Comparison of ENCODE assay signal across 17 mouse cellular contexts in genomic region chr8:64735161-64735560, GRCm38 (mm10). TPM values are rescaled to one million over a fixed set of nuclear protein-coding genes. Genes with fewer than 3 reads are reported as not detected.
DNase-seq lines count a peak whose midpoint lies in the region; ATAC-seq and TF ChIP-seq lines count a peak whose summit lies in the region.
"Had no signal": no experiment of that assay in that cellular context is flagged by ENCODE, and none has a peak within 500 bp of the region (broad histone marks: within the 10 kb centered on the region; RNA-seq: fewer than 3 reads in every experiment).

No protein-coding gene starts in this region.

- no peaks in the 10 kb centered on the region for H3K9me3 ChIP-seq in neural tube, embryonic 13.5 days
- no peaks in the 10 kb centered on the region for H3K9me3 ChIP-seq in neural tube, embryonic 15.5 days (replicated peaks)
- no peaks in the 10 kb centered on the region for H3K9me3 ChIP-seq in hindbrain, embryonic 13.5 days
- H3K9me3 ChIP-seq in midbrain, embryonic 15.5 days, result no peaks in the 10 kb centered on the region
- no peaks in the 10 kb centered on the region for H3K9me3 ChIP-seq in kidney, embryonic 14.5 days (ENCODE audit: control insufficient read depth, low read length)
- H3K9me3 ChIP-seq: heart, embryonic 12.5 days had no signal

- WGBS in heart, adult 2 months, result 76% methylated on average over 8 of the region's 8 CpGs
- WGBS in neural tube, embryonic 13.5 days, result 91% methylated on average over 8 of the region's 8 CpGs
- WGBS in neural tube, embryonic 15.5 days, result 91% methylated on average over 8 of the region's 8 CpGs
- WGBS in hindbrain, embryonic 13.5 days, result 88% methylated on average over 8 of the region's 8 CpGs
- WGBS in midbrain, embryonic 15.5 days, result 89% methylated on average over 8 of the region's 8 CpGs
- 90% methylated on average over 8 of the region's 8 CpGs for WGBS in kidney, embryonic 14.5 days

- ATAC-seq in neural tube, embryonic 13.5 days (ENCODE audit: low read depth), result no peak
- ATAC-seq in neural tube, embryonic 15.5 days (ENCODE audit: low FRiP score), result no peak
- ATAC-seq in hindbrain, embryonic 13.5 days (ENCODE audit: low FRiP score), result no peak
- ATAC-seq in midbrain, embryonic 15.5 days (replicated peaks), result no peak
- ATAC-seq in kidney, embryonic 14.5 days (ENCODE audit: low FRiP score, low TSS enrichment), result no peak
- ATAC-seq: activated CD4-positive, CD25-positive, alpha-beta regulatory T cell, adult 4 months had no signal

- H3K36me3 ChIP-seq in heart, adult 2 months (ENCODE audit: control insufficient read depth, insufficient read depth, low read length), result no peaks in the 10 kb centered on the region; the same call in 1 of the 2 replicates
- H3K36me3 ChIP-seq in neural tube, embryonic 13.5 days, result peaks cover 16% of the 10 kb centered on the region
- H3K36me3 ChIP-seq in neural tube, embryonic 15.5 days, result peaks cover 7% of the 10 kb centered on the region
- peaks cover 8% of the 10 kb centered on the region for H3K36me3 ChIP-seq in hindbrain, embryonic 13.5 days
- H3K36me3 ChIP-seq in midbrain, embryonic 15.5 days (replicated peaks), result no peaks in the 10 kb centered on the region; the same call in 1 of the 2 replicates
- peaks cover 6% of the 10 kb centered on the region for H3K36me3 ChIP-seq in kidney, embryonic 14.5 days (ENCODE audit: control insufficient read depth, insufficient read depth, low read length)

- no peaks in the 10 kb centered on the region for H3K27me3 ChIP-seq in heart, adult 2 months (ENCODE audit: control insufficient read depth, insufficient read depth, low read length)
- no peaks in the 10 kb centered on the region for H3K27me3 ChIP-seq in neural tube, embryonic 13.5 days
- H3K27me3 ChIP-seq in neural tube, embryonic 15.5 days (replicated peaks), result no peaks in the 10 kb centered on the region
- no peaks in the 10 kb centered on the region for H3K27me3 ChIP-seq in hindbrain, embryonic 13.5 days
- H3K27me3 ChIP-seq in midbrain, embryonic 15.5 days (replicated peaks), result no peaks in the 10 kb centered on the region
- H3K27me3 ChIP-seq in kidney, embryonic 14.5 days (ENCODE audit: control insufficient read depth, insufficient read depth, low read length), result no peaks in the 10 kb centered on the region
- H3K27me3 ChIP-seq: heart, embryonic 12.5 days had no signal

- H3K79me2 ChIP-seq in heart, adult 2 months (replicated peaks; ENCODE audit: control insufficient read depth, insufficient read depth, low read length), result no peaks in the 10 kb centered on the region

- H3K27ac ChIP-seq in heart, adult 2 months, result no peak overlapping the region
- peak overlapping the region; percentile 4; the same call in 1 of the 2 replicates for H3K27ac ChIP-seq in neural tube, embryonic 13.5 days (replicated peaks)
- H3K27ac ChIP-seq in neural tube, embryonic 15.5 days (replicated peaks), result no peak overlapping the region; the same call in 1 of the 2 replicates
- peak overlapping the region; percentile 60 for H3K27ac ChIP-seq in hindbrain, embryonic 13.5 days
- 0 out of 2 replicates have a peak overlapping the region, but pooled peaks have one; percentile 49 for H3K27ac ChIP-seq in midbrain, embryonic 15.5 days
- no peak overlapping the region for H3K27ac ChIP-seq in kidney, embryonic 14.5 days (ENCODE audit: low read depth, low read length)

- peaks cover 2% of the 10 kb centered on the region; the same call in 1 of the 2 replicates for H3K4me1 ChIP-seq in heart, adult 2 months (ENCODE audit: control insufficient read depth, insufficient read depth, low read length)
- H3K4me1 ChIP-seq in neural tube, embryonic 13.5 days (replicated peaks), result peaks cover 28% of the 10 kb centered on the region
- H3K4me1 ChIP-seq in neural tube, embryonic 15.5 days, result peaks cover 25% of the 10 kb centered on the region
- H3K4me1 ChIP-seq in hindbrain, embryonic 13.5 days (replicated peaks), result peaks cover 31% of the 10 kb centered on the region
- H3K4me1 ChIP-seq in midbrain, embryonic 15.5 days, result peaks cover 29% of the 10 kb centered on the region
- H3K4me1 ChIP-seq in kidney, embryonic 14.5 days (ENCODE audit: control insufficient read depth, insufficient read depth, low read length), result peaks cover 10% of the 10 kb centered on the region; the same call in 1 of the 2 replicates

- peak; percentile 49 for DNase-seq in heart, adult 11 months
- no peak for DNase-seq in heart, adult 2 months
- no peak for DNase-seq in gastrocnemius, postnatal 25 days
- DNase-seq: cerebellum, adult 2 months; gastrocnemius, postnatal 14 days; kidney, adult 2 months; kidney, postnatal 4 days; spleen, adult 18-20 months; thymus, postnatal 25 days had no signal

- intact Hi-C loops in heart, adult 2 months (cut with DNase I), result loop anchor here (5.0 kb wide), 1 partner anchor 137 kb away; no protein-coding TSS in a partner anchor

- no peak overlapping the region for H3K9ac ChIP-seq in heart, adult 2 months (ENCODE audit: low read depth, low read length)
- no peak overlapping the region for H3K9ac ChIP-seq in neural tube, embryonic 13.5 days
- no peak overlapping the region for H3K9ac ChIP-seq in neural tube, embryonic 15.5 days (replicated peaks)
- no peak overlapping the region for H3K9ac ChIP-seq in hindbrain, embryonic 13.5 days
- H3K9ac ChIP-seq in midbrain, embryonic 15.5 days, result no peak overlapping the region
- H3K9ac ChIP-seq in kidney, embryonic 14.5 days (ENCODE audit: low read depth, low read length), result no peak overlapping the region
- H3K9ac ChIP-seq: heart, embryonic 12.5 days had no signal

- H3K4me2 ChIP-seq in neural tube, embryonic 13.5 days, result no peak overlapping the region
- H3K4me2 ChIP-seq in neural tube, embryonic 15.5 days, result no peak overlapping the region
- H3K4me2 ChIP-seq in hindbrain, embryonic 13.5 days, result no peak overlapping the region
- H3K4me2 ChIP-seq in midbrain, embryonic 15.5 days, result no peak overlapping the region
- H3K4me2 ChIP-seq in kidney, embryonic 14.5 days (replicated peaks; ENCODE audit: low read depth, low read length), result no peak overlapping the region
- H3K4me2 ChIP-seq: heart, embryonic 12.5 days had no signal

- H3K4me3 ChIP-seq in heart, adult 2 months, result no peak overlapping the region
- H3K4me3 ChIP-seq in neural tube, embryonic 13.5 days, result no peak overlapping the region
- H3K4me3 ChIP-seq in neural tube, embryonic 15.5 days (replicated peaks), result no peak overlapping the region
- H3K4me3 ChIP-seq in hindbrain, embryonic 13.5 days, result no peak overlapping the region
- no peak overlapping the region for H3K4me3 ChIP-seq in midbrain, embryonic 15.5 days
- no peak overlapping the region for H3K4me3 ChIP-seq in kidney, embryonic 14.5 days (ENCODE audit: low read length)
- H3K4me3 ChIP-seq: heart, embryonic 12.5 days had no signal

- no peak for TF ChIP-seq CTCF in heart, adult 2 months (IDR thresholded peaks at IDR 0.05)

- TF ChIP-seq EP300 in heart, adult 2 months (IDR thresholded peaks at IDR 0.05; ENCODE audit: insufficient read depth, low read depth, low read length), result no peak

- TF ChIP-seq POLR2A in heart, adult 2 months (IDR thresholded peaks at IDR 0.05; ENCODE audit: insufficient read depth, low read depth, low read length), result no peak

RNA-seq across cellular contexts. Expression of gene Msmo1, which starts 1.6 kb away (rescaled TPM):
- total RNA-seq in heart, adult 2 months (2021), result 1 to 10 TPM; 6.6 to 9.6 TPM
- polyA plus RNA-seq in heart, adult 2 months (2012; rRNA removed), result 4.1 and 9.1 TPM in 2 replicates
- 126 and 138 TPM in 2 replicates for polyA plus RNA-seq in neural tube, embryonic 13.5 days (2015; fragmentation: Nextera tagmentation; extraction: Ambion mirVana)
- 140 and 152 TPM in 2 replicates for polyA plus RNA-seq in neural tube, embryonic 15.5 days (2015; fragmentation: Nextera tagmentation; extraction: Ambion mirVana)
- polyA plus RNA-seq in hindbrain, embryonic 13.5 days (2015; fragmentation: Nextera tagmentation; extraction: Ambion mirVana), result 131 and 139 TPM in 2 replicates
- polyA plus RNA-seq in midbrain, embryonic 15.5 days (2015; fragmentation: Nextera tagmentation; extraction: Ambion mirVana), result 153 and 156 TPM in 2 replicates
- total RNA-seq in gastrocnemius, postnatal 25 days (2021), result 1 to 10 TPM; 3.2 to 7.5 TPM
- 91.6 and 116 TPM in 2 replicates for polyA plus RNA-seq in kidney, embryonic 14.5 days (2014; fragmentation: Nextera tagmentation; extraction: Ambion mirVana)

RNA-seq across cellular contexts. Expression of gene Cpe, which starts 42.3 kb away (rescaled TPM):
- total RNA-seq in heart, adult 2 months (2021), result 100 to 1,000 TPM; 241 to 256 TPM
- polyA plus RNA-seq in heart, adult 2 months (2012; rRNA removed), result 112 and 149 TPM in 2 replicates
- polyA plus RNA-seq in neural tube, embryonic 13.5 days (2015; fragmentation: Nextera tagmentation; extraction: Ambion mirVana), result 662 and 663 TPM in 2 replicates
- polyA plus RNA-seq in neural tube, embryonic 15.5 days (2015; fragmentation: Nextera tagmentation; extraction: Ambion mirVana), result 686 and 775 TPM in 2 replicates
- 601 and 621 TPM in 2 replicates for polyA plus RNA-seq in hindbrain, embryonic 13.5 days (2015; fragmentation: Nextera tagmentation; extraction: Ambion mirVana)
- 862 and 895 TPM in 2 replicates for polyA plus RNA-seq in midbrain, embryonic 15.5 days (2015; fragmentation: Nextera tagmentation; extraction: Ambion mirVana)
- 100 to 1,000 TPM; 193 to 218 TPM for total RNA-seq in gastrocnemius, postnatal 25 days (2021)
- 63.8 and 65.0 TPM in 2 replicates for polyA plus RNA-seq in kidney, embryonic 14.5 days (2014; fragmentation: Nextera tagmentation; extraction: Ambion mirVana)
- total RNA-seq: hematopoietic stem cell, adult 5-6 weeks had no signal

Comparison
In these comparisons a context has a peak if more than half of its experiments do, and no peak if none do; other contexts are left out.
1. H3K27ac ChIP-seq: peak in neural tube, embryonic 13.5 days (single experiment), hindbrain, embryonic 13.5 days (single experiment) and midbrain, embryonic 15.5 days (single experiment); none in heart, adult 2 months (single experiment), neural tube, embryonic 15.5 days (single experiment) and kidney, embryonic 14.5 days (single experiment).